Mouse (Mus musculus): ENCODE data around the gene Rbm19. TPM values are rescaled to one million over a fixed set of nuclear protein-coding genes. Genes with fewer than 3 reads are reported as not detected.

Gene Rbm19
- polyA plus RNA-seq, 1 experiment = 15.3 TPM

GRCm38 (mm10) chr5:120214511-120214910, 98.2 kb downstream of the Rbm19 start:
- no peak for TF ChIP-seq POLR2A (IDR thresholded peaks at IDR 0.05; ENCODE audit: borderline replicate concordance, insufficient read depth, low read length)
- TF ChIP-seq CTCF (IDR thresholded peaks at IDR 0.05; ENCODE audit: borderline replicate concordance, insufficient read depth, low read depth, low read length) = no peak
- Histone ChIP-seq H3K27me3 (ENCODE audit: control insufficient read depth, insufficient read depth, low read length) (no peaks in the 10 kb centered on the region), H3K4me1 (ENCODE audit: control insufficient read depth, insufficient read depth, low read length) (no peaks in the 10 kb centered on the region), H3K27ac (ENCODE audit: insufficient read depth, low read length) (no peak overlapping the region), H3K4me3 (replicated peaks; ENCODE audit: insufficient read depth, low read depth, low read length) (no peak overlapping the region)
- DNase-seq = no peak
- 74% methylated on average over 3 of the region's 3 CpGs for WGBS

- no peaks in the 10 kb centered on the region for H3K4me1 ChIP-seq (ENCODE audit: control insufficient read depth, insufficient read depth, low read length)
- DNase-seq = no peak
- H3K4me3 ChIP-seq (replicated peaks; ENCODE audit: insufficient read depth, low read depth, low read length) = no peak overlapping the region
- no peaks in the 10 kb centered on the region for H3K27me3 ChIP-seq (ENCODE audit: control insufficient read depth, insufficient read depth, low read length)
- no peak for TF ChIP-seq POLR2A (IDR thresholded peaks at IDR 0.05; ENCODE audit: borderline replicate concordance, insufficient read depth, low read length)
- TF ChIP-seq CTCF (IDR thresholded peaks at IDR 0.05; ENCODE audit: borderline replicate concordance, insufficient read depth, low read depth, low read length) = no peak
- WGBS = 24% methylated on average over 4 of the region's 4 CpGs
- no peak overlapping the region for H3K27ac ChIP-seq (ENCODE audit: insufficient read depth, low read length)
Measured at GRCm38 (mm10) chr5:120221216-120221615, 105.0 kb downstream of the Rbm19 start.

GRCm38 (mm10) chr5:120225383-120225782, 109.1 kb downstream of the Rbm19 start:
- whole genome bisulfite sequencing = 58% methylated on average over 14 of the region's 14 CpGs
- no peak for DNase-seq
- Histone ChIP-seq H3K4me1 (ENCODE audit: control insufficient read depth, insufficient read depth, low read length) (no peaks in the 10 kb centered on the region), H3K27me3 (ENCODE audit: control insufficient read depth, insufficient read depth, low read length) (no peaks in the 10 kb centered on the region), H3K27ac (ENCODE audit: insufficient read depth, low read length) (no peak overlapping the region), H3K4me3 (replicated peaks; ENCODE audit: insufficient read depth, low read depth, low read length) (no peak overlapping the region)
- TF ChIP-seq POLR2A (IDR thresholded peaks at IDR 0.05; ENCODE audit: borderline replicate concordance, insufficient read depth, low read length) = no peak
- TF ChIP-seq CTCF (IDR thresholded peaks at IDR 0.05; ENCODE audit: borderline replicate concordance, insufficient read depth, low read depth, low read length) = no peak

- Histone ChIP-seq H3K27me3 (ENCODE audit: control insufficient read depth, insufficient read depth, low read length) (no peaks in the 10 kb centered on the region), H3K4me1 (ENCODE audit: control insufficient read depth, insufficient read depth, low read length) (no peaks in the 10 kb centered on the region; the same call in 1 of the 2 replicates), H3K27ac (ENCODE audit: insufficient read depth, low read length) (no peak overlapping the region), H3K4me3 (replicated peaks; ENCODE audit: insufficient read depth, low read depth, low read length) (no peak overlapping the region)
- no peak for DNase-seq
- WGBS = 73% methylated on average over 20 of the region's 20 CpGs
- TF ChIP-seq CTCF (IDR thresholded peaks at IDR 0.05; ENCODE audit: borderline replicate concordance, insufficient read depth, low read depth, low read length) = no peak
- no peak for TF ChIP-seq POLR2A (IDR thresholded peaks at IDR 0.05; ENCODE audit: borderline replicate concordance, insufficient read depth, low read length)
Measured at GRCm38 (mm10) chr5:120228613-120229409, 112.5 kb downstream of the Rbm19 start.

- no peaks in the 10 kb centered on the region for H3K27me3 ChIP-seq (ENCODE audit: control insufficient read depth, insufficient read depth, low read length)
- no peak for TF ChIP-seq POLR2A (IDR thresholded peaks at IDR 0.05; ENCODE audit: borderline replicate concordance, insufficient read depth, low read length)
- TF ChIP-seq CTCF (IDR thresholded peaks at IDR 0.05; ENCODE audit: borderline replicate concordance, insufficient read depth, low read depth, low read length) = no peak
- WGBS = 14% methylated on average over 25 of the region's 25 CpGs
- H3K27ac ChIP-seq (ENCODE audit: insufficient read depth, low read length) = no peak overlapping the region
- H3K4me3 ChIP-seq (replicated peaks; ENCODE audit: insufficient read depth, low read depth, low read length) = no peak overlapping the region
- DNase-seq = no peak
- no peaks in the 10 kb centered on the region; the same call in 1 of the 2 replicates for H3K4me1 ChIP-seq (ENCODE audit: control insufficient read depth, insufficient read depth, low read length)
Measured at GRCm38 (mm10) chr5:120231435-120232147, 115.3 kb downstream of the Rbm19 start.

GRCm38 (mm10) chr5:120235147-120235546, 118.9 kb downstream of the Rbm19 start:
- no peak for DNase-seq
- TF ChIP-seq POLR2A (IDR thresholded peaks at IDR 0.05; ENCODE audit: borderline replicate concordance, insufficient read depth, low read length) (no peak), CTCF (IDR thresholded peaks at IDR 0.05; ENCODE audit: borderline replicate concordance, insufficient read depth, low read depth, low read length) (no peak)
- H3K4me3 ChIP-seq (replicated peaks; ENCODE audit: insufficient read depth, low read depth, low read length) = no peak overlapping the region
- WGBS = 21% methylated on average over 5 of the region's 5 CpGs
- H3K27ac ChIP-seq (ENCODE audit: insufficient read depth, low read length) = no peak overlapping the region
- no peaks in the 10 kb centered on the region; the same call in 1 of the 2 replicates for H3K4me1 ChIP-seq (ENCODE audit: control insufficient read depth, insufficient read depth, low read length)
- H3K27me3 ChIP-seq (ENCODE audit: control insufficient read depth, insufficient read depth, low read length) = no peaks in the 10 kb centered on the region

- WGBS = 31% methylated on average over 11 of the region's 11 CpGs
- no peak overlapping the region for H3K4me3 ChIP-seq (replicated peaks; ENCODE audit: insufficient read depth, low read depth, low read length)
- no peaks in the 10 kb centered on the region; the same call in 1 of the 2 replicates for H3K4me1 ChIP-seq (ENCODE audit: control insufficient read depth, insufficient read depth, low read length)
- peak in 1 of 2 experiments; percentile 17 for DNase-seq
- no peaks in the 10 kb centered on the region for H3K27me3 ChIP-seq (ENCODE audit: control insufficient read depth, insufficient read depth, low read length)
- H3K27ac ChIP-seq (ENCODE audit: insufficient read depth, low read length) = no peak overlapping the region
- TF ChIP-seq CTCF (IDR thresholded peaks at IDR 0.05; ENCODE audit: borderline replicate concordance, insufficient read depth, low read depth, low read length) = no peak
- no peak for TF ChIP-seq POLR2A (IDR thresholded peaks at IDR 0.05; ENCODE audit: borderline replicate concordance, insufficient read depth, low read length)
Measured at GRCm38 (mm10) chr5:120235571-120235970, 119.3 kb downstream of the Rbm19 start.
